Mouse (Mus musculus) lung, embryonic 15.5 days (tissue): ENCODE results near the gene Retn. TPM values are rescaled to one million over a fixed set of nuclear protein-coding genes. Genes with fewer than 3 reads are reported as not detected.

ENCODE experiments used
- ATAC-seq: fragments of 200-750 bp; cut with Nextera tagmentation; 2 replicates; pipeline ENCODE4 v1.8.0; 2017; ENCODE audit warnings: moderate number of reproducible peaks, borderline replicate concordance; ENCODE audit not compliant: low FRiP score, low TSS enrichment; ENCODE audit errors: extremely low read depth
- H3K27ac ChIP-seq: fragments of 300-500 bp; sonication (generic); 2 replicates; pipeline ENCODE4 v1.5.1; 2015; ENCODE audit warnings: moderate library complexity, mild to moderate bottlenecking, inconsistent platforms
- H3K27me3 ChIP-seq: fragments of 300-500 bp; sonication (generic); 2 replicates; pipeline ENCODE4 v1.6.1; 2015; ENCODE audit warnings: inconsistent platforms
- H3K36me3 ChIP-seq: fragments of 300-500 bp; sonication (generic); 2 replicates; pipeline ENCODE4 v1.6.1; 2015; ENCODE audit warnings: inconsistent platforms
- H3K4me1 ChIP-seq: fragments of 300-500 bp; sonication (generic); 2 replicates; pipeline ENCODE4 v1.6.1; 2015; ENCODE audit warnings: inconsistent platforms
- H3K4me2 ChIP-seq: fragments of 300-500 bp; sonication (generic); 2 replicates; pipeline ENCODE4 v1.6.1; 2015; ENCODE audit warnings: inconsistent platforms, mild to moderate bottlenecking, moderate library complexity
- H3K4me3 ChIP-seq: fragments of 300-500 bp; sonication (generic); 2 replicates; pipeline ENCODE4 v1.5.1; 2015; ENCODE audit warnings: mild to moderate bottlenecking, inconsistent platforms
- H3K9ac ChIP-seq: fragments of 300-500 bp; sonication (generic); 2 replicates; pipeline ENCODE4 v1.6.1; 2015; ENCODE audit warnings: inconsistent platforms
- H3K9me3 ChIP-seq: fragments of 300-500 bp; sonication (generic); 2 replicates; pipeline ENCODE4 v1.6.1; 2016; ENCODE audit warnings: inconsistent platforms
- WGBS: fragments of 180-500 bp; shearing (Covaris S2); methylation state at CpG from one replicate; pipeline ENCODE4 v1.1.7; 2015; 5-methylcytosine and 5-hydroxymethylcytosine counted together
- polyA plus RNA-seq: library from polyadenylated mRNA; unstranded; fragments of >200 nt; fragmentation: Nextera tagmentation; extraction: Ambion mirVana; gene quantifications from 2 replicates; pipeline ENCODE4 v1.2.1, GENCODE M21; 2015

Retn gene
- polyA plus RNA-seq, 1 experiment from 2014 or later, result not detected

DNA sequence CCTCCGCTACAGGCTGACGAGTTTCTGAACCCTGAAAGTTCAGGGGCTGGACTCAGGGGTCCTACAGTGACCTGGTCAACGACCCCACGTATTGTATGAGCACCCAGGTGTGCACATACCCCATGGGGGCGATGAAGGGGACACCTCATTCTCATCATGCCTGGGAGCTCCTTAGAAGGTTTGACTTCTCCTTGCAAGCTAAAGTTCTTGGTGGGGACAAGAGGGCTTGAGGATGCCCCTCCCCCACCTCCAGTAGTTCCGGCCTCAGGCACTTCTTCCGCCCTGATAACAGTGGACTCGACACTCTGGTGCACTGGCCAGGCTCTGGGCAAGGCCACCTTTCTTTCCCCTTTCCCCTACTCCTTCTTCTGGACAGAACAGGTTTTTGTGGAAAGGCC, 24.1 kb upstream of the Retn start:
- peak overlapping the region; percentile 52 for H3K9ac ChIP-seq
- H3K9me3 ChIP-seq, result no peaks in the 10 kb centered on the region
- H3K4me1 ChIP-seq, result no peaks in the 10 kb centered on the region
- no peaks in the 10 kb centered on the region for H3K36me3 ChIP-seq
- WGBS, result 11% methylated on average over 8 of the region's 8 CpGs
- H3K27ac ChIP-seq, result no peak overlapping the region
- ATAC-seq, result peak; percentile 51
- peak overlapping the region; percentile 75 for H3K4me2 ChIP-seq
- H3K27me3 ChIP-seq, result peaks cover 8% of the 10 kb centered on the region; the same call in 1 of the 2 replicates
- peak overlapping the region; percentile 63 for H3K4me3 ChIP-seq

DNA sequence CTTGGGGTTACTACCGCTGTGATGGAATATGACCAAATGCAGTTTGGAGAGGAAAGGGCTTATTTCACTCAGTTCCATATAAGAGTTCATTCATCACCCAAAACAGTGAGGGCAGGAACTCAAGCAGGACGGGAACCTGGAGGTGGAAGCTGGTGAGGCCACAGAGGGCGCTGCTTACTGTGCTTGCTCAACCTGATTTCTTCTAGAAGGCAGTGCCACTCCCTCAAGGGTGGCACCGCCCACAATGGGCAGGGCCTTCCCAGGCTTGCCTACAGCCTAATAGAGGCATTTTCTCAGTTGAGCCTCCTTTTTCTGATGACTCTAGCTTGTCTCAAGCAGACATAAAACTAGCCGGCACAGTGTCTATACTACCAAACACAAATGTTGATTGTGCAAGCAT, 9.8 kb upstream of the Retn start:
- Histone ChIP-seq H3K27ac (no peak overlapping the region), H3K4me2 (no peak overlapping the region), H3K36me3 (no peaks in the 10 kb centered on the region), H3K4me3 (no peak overlapping the region), H3K9me3 (no peaks in the 10 kb centered on the region), H3K4me1 (no peaks in the 10 kb centered on the region), H3K9ac (no peak overlapping the region), H3K27me3 (no peaks in the 10 kb centered on the region)
- ATAC-seq, result no peak; the same call in 1 of the 2 replicates
- 14% methylated on average over 5 of the region's 5 CpGs for WGBS

GRCm38 (mm10) chr8:3646824-3647531, 8.6 kb upstream of the Retn start:
- no peaks in the 10 kb centered on the region for H3K4me1 ChIP-seq
- no peak for ATAC-seq
- H3K9me3 ChIP-seq, result no peaks in the 10 kb centered on the region
- WGBS, result 80% methylated on average over 6 of the region's 6 CpGs
- H3K9ac ChIP-seq, result no peak overlapping the region
- H3K4me3 ChIP-seq, result no peak overlapping the region
- no peaks in the 10 kb centered on the region for H3K36me3 ChIP-seq
- H3K4me2 ChIP-seq, result no peak overlapping the region
- H3K27me3 ChIP-seq, result no peaks in the 10 kb centered on the region
- no peak overlapping the region for H3K27ac ChIP-seq

DNA sequence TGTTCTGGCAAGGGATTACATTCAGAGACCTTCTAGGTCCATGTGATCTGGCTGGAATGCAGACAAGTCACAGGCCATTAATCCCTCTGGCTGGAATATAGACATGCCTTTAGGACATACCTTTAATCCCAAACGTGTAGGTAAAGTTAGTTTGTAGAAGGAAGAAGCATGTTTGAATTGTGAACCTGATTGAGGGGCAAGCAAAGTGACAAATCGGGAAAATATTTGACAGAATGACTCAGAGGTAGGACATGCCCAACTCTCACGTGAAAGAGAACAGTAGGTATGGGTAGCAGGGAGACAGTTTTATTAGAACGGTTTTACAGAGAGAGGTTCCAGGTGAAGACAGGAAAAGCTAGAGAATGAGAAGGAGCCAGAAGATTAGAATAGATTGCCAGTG, 8.0 kb upstream of the Retn start:
- Histone ChIP-seq H3K9ac (no peak overlapping the region), H3K4me3 (no peak overlapping the region), H3K36me3 (no peaks in the 10 kb centered on the region), H3K27ac (no peak overlapping the region), H3K4me2 (no peak overlapping the region), H3K4me1 (no peaks in the 10 kb centered on the region), H3K27me3 (no peaks in the 10 kb centered on the region), H3K9me3 (no peaks in the 10 kb centered on the region)
- WGBS, result 63% methylated on average over 4 of the region's 4 CpGs
- ATAC-seq, result no peak

DNA sequence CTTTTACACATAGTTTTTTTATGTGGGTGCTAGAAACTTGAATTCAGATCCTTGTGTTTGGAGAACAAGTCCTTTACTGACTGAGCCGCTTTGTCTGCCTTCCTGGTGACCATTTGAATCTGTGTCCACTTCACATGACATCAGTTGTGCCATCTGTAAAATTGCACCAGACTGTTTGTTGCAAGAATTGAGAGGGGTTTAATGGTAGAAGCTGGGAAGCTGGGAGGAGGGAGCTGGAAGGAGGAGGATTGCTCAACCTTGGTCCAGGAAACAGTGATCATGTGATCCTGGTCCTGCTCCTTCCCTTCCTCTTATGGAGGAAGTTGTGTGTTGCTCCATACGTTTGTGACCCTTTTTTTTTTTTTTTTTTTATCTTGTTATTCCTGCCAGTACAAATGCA, 7.3 kb upstream of the Retn start:
- no peak overlapping the region for H3K4me2 ChIP-seq
- no peak for ATAC-seq
- H3K9me3 ChIP-seq, result no peaks in the 10 kb centered on the region
- 53% methylated on average over 2 of the region's 2 CpGs for WGBS
- no peak overlapping the region for H3K4me3 ChIP-seq
- no peak overlapping the region for H3K27ac ChIP-seq
- no peaks in the 10 kb centered on the region for H3K36me3 ChIP-seq
- H3K9ac ChIP-seq, result no peak overlapping the region
- no peaks in the 10 kb centered on the region for H3K4me1 ChIP-seq
- H3K27me3 ChIP-seq, result no peaks in the 10 kb centered on the region

DNA sequence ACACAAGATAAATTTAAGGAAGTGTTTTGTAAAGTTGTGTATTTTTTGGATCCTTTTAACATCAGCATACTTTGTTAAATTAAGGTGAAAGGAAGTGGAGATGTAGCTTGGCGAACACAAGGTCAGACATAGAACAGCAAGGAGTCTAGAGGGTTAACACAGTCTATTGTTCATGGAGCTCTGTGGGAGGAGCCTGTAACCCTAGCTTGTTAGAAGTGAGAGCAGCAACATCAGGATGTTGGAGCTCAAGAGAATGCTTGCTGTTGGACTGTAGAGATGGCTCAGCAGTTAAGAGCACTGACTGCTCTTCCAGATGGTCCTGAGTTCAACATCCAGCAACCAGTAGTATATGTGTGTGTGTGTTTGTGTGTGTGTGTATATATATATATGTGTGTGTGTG, 6.6 kb upstream of the Retn start:
- ATAC-seq, result no peak
- H3K4me1 ChIP-seq, result no peaks in the 10 kb centered on the region
- H3K9me3 ChIP-seq, result no peaks in the 10 kb centered on the region
- H3K36me3 ChIP-seq, result no peaks in the 10 kb centered on the region
- no peak overlapping the region for H3K9ac ChIP-seq
- H3K27ac ChIP-seq, result no peak overlapping the region
- H3K27me3 ChIP-seq, result no peaks in the 10 kb centered on the region
- no peak overlapping the region for H3K4me3 ChIP-seq
- H3K4me2 ChIP-seq, result peak overlapping the region; percentile 15; the same call in 1 of the 2 replicates
- WGBS, result 42% methylated on average over 1 of the region's 1 CpGs

DNA sequence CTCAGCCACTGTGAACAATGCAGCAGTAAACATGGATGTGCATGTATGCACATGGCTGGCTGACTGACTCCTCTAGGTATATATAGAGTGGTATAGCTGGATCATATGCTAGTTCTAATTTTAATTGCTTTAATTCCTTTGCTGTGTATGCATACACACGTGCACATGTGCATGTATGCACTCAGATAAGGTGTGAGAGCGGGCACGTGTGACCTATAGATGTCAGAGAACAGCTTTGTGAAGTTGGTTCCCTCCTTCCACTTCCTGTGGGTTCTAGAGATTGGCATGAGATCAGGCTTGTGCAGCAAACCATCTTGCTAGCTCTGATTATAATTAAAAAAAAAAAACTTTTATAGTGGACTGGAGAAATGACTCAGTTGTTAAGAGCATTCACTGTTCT, 2.7 kb upstream of the Retn start:
- no peak for ATAC-seq
- Histone ChIP-seq H3K36me3 (no peaks in the 10 kb centered on the region), H3K4me2 (no peak overlapping the region), H3K9me3 (no peaks in the 10 kb centered on the region), H3K4me1 (no peaks in the 10 kb centered on the region), H3K27me3 (no peaks in the 10 kb centered on the region), H3K4me3 (no peak overlapping the region), H3K9ac (no peak overlapping the region), H3K27ac (no peak overlapping the region)
- WGBS, result 67% methylated on average over 3 of the region's 3 CpGs

- Histone ChIP-seq H3K9ac (no peak overlapping the region), H3K4me3 (no peak overlapping the region), H3K27ac (no peak overlapping the region), H3K4me2 (no peak overlapping the region), H3K9me3 (no peaks in the 10 kb centered on the region), H3K27me3 (no peaks in the 10 kb centered on the region), H3K4me1 (no peaks in the 10 kb centered on the region), H3K36me3 (no peaks in the 10 kb centered on the region)
- no peak for ATAC-seq
- WGBS, result 59% methylated on average over 11 of the region's 11 CpGs
Observed at GRCm38 (mm10) chr8:3654726-3655508, 653 bp upstream of the Retn start.

GRCm38 (mm10) chr8:3656725-3657381, 1.3 kb downstream of the Retn start:
- Histone ChIP-seq H3K4me3 (no peak overlapping the region), H3K27me3 (no peaks in the 10 kb centered on the region), H3K27ac (no peak overlapping the region), H3K36me3 (no peaks in the 10 kb centered on the region), H3K9ac (no peak overlapping the region), H3K4me1 (no peaks in the 10 kb centered on the region), H3K4me2 (no peak overlapping the region), H3K9me3 (no peaks in the 10 kb centered on the region)
- WGBS, result 14% methylated on average over 7 of the region's 7 CpGs
- ATAC-seq, result no peak

GRCm38 (mm10) chr8:3660889-3661288, 5.3 kb downstream of the Retn start:
- WGBS, result 70% methylated on average over 8 of the region's 8 CpGs
- Histone ChIP-seq H3K4me2 (no peak overlapping the region), H3K4me1 (no peaks in the 10 kb centered on the region), H3K9me3 (no peaks in the 10 kb centered on the region), H3K27me3 (no peaks in the 10 kb centered on the region), H3K27ac (no peak overlapping the region), H3K36me3 (no peaks in the 10 kb centered on the region), H3K9ac (no peak overlapping the region), H3K4me3 (no peak overlapping the region)
- ATAC-seq, result no peak

DNA sequence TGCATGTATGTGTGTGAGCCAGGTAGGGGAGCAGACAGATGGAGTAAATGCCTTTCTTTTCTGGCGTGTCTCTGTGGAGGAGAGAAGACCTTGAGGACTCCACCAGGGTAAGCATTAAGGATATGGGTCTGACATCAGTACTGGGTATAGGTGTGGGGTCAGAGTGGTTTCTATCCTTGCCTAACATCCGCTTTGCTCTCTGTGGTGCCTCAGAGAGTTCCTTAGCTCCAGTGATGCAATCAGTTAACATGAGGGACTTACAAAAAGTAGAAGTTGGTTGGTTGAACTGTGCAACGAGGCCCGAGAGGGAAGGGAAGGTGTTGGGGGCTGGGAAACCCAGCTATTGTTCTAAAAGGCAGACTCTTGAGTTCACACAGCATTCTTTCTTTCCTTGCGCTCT, 8.8 kb downstream of the Retn start:
- Histone ChIP-seq H3K27ac (no peak overlapping the region), H3K27me3 (no peaks in the 10 kb centered on the region), H3K4me2 (no peak overlapping the region), H3K4me3 (no peak overlapping the region), H3K36me3 (no peaks in the 10 kb centered on the region), H3K9me3 (no peaks in the 10 kb centered on the region), H3K9ac (no peak overlapping the region), H3K4me1 (no peaks in the 10 kb centered on the region)
- ATAC-seq, result no peak
- WGBS, result 62% methylated on average over 5 of the region's 5 CpGs

DNA sequence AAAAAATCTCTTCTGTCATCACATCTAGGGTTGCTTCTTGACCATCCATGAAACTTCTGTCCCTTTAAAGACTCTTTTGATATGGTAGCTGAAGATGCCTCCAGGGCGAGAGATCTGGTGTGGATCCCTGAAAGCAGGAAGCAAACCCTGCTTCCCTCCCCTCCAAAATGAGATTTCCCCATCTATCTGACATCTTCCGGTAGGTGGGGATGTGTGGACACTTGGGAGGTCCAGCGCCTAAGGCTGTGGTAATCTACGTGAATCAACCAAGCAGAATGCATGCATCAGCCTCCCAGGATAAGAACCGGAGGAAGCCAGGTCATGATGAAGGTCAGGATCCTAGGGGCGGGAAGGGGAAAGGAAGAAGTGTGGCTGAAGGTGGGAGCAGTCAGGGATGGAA, 9.9 kb downstream of the Retn start, which contains the start of gene Mcemp1:
TSS of gene Mcemp1 (plus strand) at position 248 of the 400 bp plus-strand sequence.
- no peak within 1 kb of the TSS for H3K4me3 ChIP-seq
- no peaks in the 10 kb centered on the region for H3K27me3 ChIP-seq
- H3K4me2 ChIP-seq, result no peak within 1 kb of the TSS
- no peaks in the 10 kb centered on the region for H3K9me3 ChIP-seq
- H3K4me1 ChIP-seq, result no peaks in the 10 kb centered on the region
- no peak within 1 kb of the TSS for H3K9ac ChIP-seq
- no peak for ATAC-seq
- no peaks in the 10 kb centered on the region for H3K36me3 ChIP-seq
- 72% methylated on average over 6 of the region's 6 CpGs for WGBS
- H3K27ac ChIP-seq, result no peak within 1 kb of the TSS
